Mouse (Mus musculus): ENCODE measurements at regions not wholly inside any gene's neighbourhood (a gene's known extent, or its start where the extent isn't known, plus 50 kb on each side); places are given as distances from the start of the nearest gene placed in this dataset.

DNA sequence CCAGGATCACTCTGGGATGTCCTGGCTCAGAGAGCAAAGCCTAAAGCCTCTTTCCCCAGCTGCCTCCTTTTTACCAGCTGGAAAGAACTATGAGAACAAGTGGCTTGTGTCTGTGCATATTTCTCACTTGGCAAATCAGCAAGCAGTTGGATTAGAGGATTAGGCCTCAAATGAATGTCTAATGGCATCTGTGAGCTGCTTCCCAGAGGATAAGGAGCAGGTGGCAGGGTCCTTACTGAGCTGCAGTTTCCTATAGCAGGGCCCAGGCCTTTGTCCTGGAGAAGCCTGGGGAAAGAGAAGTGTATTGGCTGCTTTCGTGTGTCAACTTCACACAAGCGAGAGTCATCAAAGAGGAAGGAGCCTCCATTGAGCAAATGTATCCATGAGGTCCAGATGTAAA, 59.1 kb upstream of the Hs3st2 start:
- TF ChIP-seq EP300 (IDR thresholded peaks at IDR 0.05; ENCODE audit: low read depth) = no peak
- no peak for TF ChIP-seq CTCF (IDR thresholded peaks at IDR 0.05; ENCODE audit: low read depth)

All from heart, postnatal 0 days (tissue).